Mouse (Mus musculus): Measurements from ENCODE around the gene Cacna1h.

DNA sequence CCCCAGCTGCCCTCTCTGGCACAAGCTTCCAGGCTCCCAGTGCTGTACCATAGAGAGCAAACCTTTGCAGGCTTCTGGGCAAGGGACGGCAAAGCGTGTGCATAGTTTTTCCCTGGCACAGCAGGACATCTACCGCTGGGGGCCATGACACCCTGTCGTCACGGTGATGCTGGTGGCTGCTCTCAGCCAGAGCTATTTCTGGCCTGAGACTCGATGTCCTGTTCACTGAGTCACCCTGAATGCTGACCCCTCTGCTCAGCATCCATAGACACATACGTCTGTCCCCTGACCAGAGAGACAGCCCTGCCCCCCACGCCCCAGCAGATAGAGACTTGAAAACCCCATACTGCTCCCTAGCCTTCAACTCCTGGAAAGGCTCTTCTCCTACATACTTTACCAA lies 46.6 kb upstream of the Cacna1h start:
- TF ChIP-seq E2F4 (IDR thresholded peaks at IDR 0.05; ENCODE audit: insufficient read depth), result no peak
- no peak for TF ChIP-seq POLR2A (IDR thresholded peaks at IDR 0.05; ENCODE audit: insufficient read length, low read depth)
- no peak for TF ChIP-seq USF1 (IDR thresholded peaks at IDR 0.05; ENCODE audit: low read depth)

All from myocyte (in vitro differentiated cells).